Mouse (Mus musculus) natural killer cell, adult 2 months (primary cell): Measurements from ENCODE around the gene Ear6.
"Not testable (repeated sequence)": the region's sequence is repeated elsewhere in the genome, so short reads cannot be mapped to it uniquely, and the experiment has no call there.

Source experiments
- DNase-seq, 2 experiments: peaks; one replicate each; pipeline ENCODE4 v3.0.0; 2022; ENCODE audit warnings: low spot score in 2 of 2

Ear6 gene

DNA sequence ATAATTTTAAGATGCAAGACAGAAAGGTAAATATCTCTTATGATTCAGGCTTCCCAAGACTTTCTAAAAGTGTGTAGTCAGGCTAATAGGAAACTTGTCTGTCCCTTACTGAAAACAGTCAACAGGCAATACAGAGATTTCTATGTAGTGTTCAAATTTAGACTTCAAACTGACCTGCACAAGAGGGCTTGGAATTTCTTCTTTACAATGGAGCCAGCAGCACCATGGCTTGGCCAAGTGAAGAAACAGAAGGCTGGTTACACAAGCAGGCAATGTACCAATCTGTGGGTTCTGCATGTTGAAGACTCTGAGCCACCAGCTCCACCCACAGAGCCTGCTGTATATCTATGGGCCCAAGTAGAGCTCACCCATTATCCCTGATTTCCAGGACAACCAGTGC, at the start of gene Ear6:
TSS of gene Ear6 (plus strand) at position 301 of the 400 bp plus-strand sequence.
- DNase-seq = no peak

DNA sequence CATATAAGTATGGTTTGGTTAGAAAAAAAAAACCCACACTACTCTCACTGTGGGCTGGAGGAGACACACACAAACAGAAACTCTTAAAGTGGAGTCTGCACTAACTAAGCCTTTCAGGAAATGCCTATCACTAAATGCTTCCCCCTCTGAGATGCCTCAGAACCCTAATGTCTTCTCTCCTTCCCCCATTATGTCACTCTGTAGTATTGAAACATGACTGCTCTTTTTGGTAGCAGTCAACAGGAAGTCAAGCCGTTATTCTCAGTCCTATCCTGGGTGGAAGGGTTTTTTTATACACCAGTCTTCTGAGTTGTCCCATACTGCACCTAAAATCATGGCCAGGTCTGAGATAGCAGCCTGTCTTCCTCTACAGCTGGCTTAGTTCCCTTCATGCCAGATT, 26.9 kb upstream of the Ear6 start:
- no peak for DNase-seq

DNA sequence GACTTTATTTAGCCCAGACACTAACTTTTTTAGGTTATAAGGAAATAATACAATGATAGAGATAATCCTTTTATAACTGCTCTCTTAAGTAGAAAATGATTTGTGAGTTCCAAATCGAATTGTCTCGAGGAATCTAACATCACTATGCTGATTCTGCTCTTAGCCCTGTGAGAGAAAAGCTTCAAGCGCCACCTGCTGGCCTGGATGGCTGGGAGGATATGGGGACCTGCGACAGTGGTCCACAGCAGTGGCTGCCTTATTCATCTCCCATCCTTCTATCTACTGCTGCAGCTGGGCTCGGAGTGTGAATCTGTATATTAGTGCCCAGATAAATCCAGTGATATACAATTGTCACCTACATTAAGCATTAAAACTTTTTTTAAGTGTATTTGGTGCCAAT, 25.7 kb upstream of the Ear6 start:
- not testable (repeated sequence) for DNase-seq

DNA sequence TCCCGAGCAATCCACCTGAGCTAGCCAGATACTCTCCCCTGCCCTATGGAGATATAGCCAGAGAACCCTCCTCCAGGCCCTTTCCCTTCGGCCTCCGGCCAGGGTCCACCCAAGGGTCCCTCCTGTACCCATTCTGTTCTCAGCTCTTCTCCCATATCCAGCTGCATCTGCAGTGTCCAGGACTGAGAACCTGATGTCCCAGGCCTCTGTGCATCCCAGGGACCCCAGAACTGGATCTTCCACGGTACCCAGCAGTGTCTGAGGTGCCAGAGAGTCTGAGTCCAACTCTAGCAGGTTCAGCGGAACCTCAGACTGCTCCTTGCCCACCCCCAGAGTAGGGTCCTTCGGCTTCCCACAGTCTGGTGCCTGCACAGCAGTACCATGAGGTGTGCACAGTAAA, 24.3 kb upstream of the Ear6 start:
- DNase-seq = no peak

DNA sequence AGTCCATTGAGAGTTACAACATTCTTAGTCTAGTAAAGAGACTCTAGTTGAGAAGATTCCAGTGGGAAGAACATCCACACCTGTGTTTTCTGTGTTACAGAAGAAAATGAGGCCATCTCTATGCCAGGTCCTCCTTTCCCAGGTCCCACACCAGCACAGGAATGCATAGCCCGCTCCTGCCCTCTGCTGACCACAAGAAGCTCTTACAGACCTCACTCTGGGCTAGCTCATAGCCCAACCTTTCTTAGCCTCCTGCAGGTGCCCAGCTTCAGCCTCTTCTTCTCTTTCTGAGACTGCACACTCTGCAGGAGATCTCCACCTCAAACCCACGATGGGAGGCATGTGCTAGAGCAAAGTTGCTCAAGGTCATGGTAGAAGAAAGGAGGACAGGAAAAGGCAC, 15.0 kb upstream of the Ear6 start:
- not testable (repeated sequence) for DNase-seq

DNA sequence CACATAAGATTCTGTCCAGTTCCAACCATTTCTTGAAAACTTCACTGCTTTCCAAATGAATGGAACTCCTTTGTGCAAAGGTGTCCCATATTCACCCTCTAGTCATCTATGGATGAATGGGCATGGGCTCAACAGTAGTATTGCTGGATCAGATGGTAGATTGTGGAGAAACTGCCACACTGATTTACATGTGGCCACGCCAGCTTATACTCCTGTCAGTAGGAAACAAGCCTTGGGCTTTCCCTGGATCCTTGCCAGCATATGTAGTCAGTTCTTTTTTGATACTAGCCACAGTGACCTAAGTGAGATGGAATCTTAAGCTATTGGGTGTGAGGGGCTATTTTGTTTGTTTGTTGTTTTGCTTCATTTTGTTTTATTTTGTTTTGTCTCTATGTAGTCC, 11.2 kb upstream of the Ear6 start:
- no peak for DNase-seq

DNA sequence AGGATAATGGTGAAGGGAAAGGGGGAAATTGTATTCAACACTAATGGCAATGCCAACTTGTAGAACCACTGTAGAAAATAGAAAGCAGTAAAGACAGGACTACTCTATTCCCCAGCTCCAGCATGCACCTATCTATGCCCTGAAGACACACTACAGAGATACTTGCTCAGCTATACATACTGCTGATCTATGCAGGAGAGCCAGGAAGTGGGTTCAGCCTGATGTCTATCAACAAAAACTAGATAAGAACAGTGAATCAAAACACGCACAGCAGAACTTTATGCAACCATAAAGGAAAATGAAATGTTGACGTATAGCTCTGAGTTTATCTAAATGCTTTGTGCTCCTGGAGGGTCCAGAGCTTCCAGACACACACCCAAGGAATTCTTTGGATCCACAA, 10.7 kb upstream of the Ear6 start:
- no peak for DNase-seq

DNA sequence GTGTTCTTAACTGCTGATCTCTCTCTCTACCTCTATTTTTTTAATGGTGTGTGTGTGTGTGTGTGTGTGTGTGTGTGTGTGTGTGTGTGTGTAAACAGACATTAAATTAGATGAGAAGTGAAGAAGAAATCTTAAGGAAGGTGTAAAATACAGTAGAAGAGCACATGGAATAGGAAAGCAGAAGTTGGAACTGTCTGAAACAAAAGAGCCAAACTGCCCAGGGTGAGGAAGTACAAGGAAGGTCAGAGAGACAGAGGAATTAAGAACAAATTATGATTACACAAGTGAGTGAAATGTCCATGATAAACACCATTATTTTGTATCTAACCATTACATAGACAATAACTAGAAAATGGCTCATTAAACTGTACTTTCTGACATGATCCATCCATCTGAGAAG, 9.6 kb upstream of the Ear6 start:
- DNase-seq = no peak

DNA sequence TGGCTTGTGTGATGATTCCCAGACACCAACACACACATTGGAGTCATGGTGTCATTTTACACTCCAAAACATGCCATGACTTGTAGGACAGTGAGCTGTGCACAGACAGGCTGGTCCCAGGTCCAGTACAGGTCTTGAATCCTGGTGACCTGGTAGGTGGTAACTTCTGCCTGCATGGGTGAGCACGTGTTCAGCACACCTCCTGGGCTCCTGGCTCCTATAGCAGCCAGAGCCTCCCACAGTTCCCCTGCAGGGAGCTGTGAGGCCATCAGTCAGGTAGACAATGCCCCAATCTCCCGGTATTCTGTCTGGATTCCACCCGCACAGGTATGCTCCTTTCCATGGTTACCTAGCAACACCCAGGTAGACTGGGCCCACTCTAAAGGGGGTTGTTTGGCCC, 6.9 kb upstream of the Ear6 start:
- DNase-seq = no peak

DNA sequence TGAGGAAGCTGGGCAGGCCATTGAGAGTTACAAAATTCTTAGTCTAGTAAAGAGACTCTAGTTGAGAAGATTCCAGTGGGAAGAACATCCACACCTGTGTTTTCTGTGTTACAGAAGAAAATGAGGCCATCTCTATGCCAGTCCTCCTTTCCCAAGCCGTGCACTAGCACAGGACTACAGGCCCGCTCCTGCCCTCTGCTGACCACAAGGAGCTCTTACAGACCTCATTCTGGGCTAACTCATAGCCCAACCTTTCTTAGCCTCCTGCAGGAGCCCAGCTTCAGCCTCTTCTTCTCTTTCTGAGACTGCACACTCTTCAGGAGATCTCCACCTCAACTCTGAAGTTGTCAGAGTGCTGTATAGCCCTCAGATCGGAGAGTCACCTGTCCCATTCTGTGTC, 2.5 kb upstream of the Ear6 start:
- DNase-seq = not testable (repeated sequence)

DNA sequence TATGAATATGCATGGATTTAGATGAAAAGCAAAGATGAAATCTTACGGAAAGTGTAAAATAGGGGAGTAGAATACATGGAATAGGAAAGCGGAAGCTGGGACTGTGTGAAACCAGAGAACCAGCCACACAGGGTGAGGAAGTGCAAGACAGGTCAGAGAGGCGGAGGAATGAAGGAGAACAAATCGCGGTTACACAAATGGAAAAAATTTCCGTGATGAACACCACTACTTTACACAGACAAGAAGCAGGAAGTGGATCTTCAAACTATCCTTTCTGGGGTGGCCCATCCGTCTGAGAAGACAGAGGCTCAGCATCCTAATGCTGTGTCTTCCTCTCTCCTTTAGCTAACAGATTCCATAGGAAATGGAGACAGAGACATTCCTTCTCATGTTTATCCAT, 1.8 kb downstream of the Ear6 start:
- not testable (repeated sequence) for DNase-seq

DNA sequence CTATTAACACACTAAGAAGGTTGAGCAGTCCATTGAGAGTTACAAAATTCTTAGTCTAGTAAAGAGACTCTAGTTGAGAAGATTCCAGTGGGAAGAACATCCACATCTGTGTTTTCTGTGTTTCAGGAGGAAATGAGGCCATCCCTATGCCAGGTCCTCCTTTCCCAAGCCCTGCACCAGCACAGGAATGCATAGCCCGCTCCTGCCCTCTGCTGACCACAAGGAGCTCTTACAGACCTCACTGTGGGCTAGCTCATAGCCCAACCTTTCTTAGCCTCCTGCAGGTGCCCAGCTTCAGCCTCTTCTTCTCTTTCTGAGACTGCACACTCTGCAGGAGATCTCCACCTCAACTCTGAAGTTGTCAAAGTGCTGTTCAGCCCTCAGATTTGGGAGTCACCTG, 10.1 kb downstream of the Ear6 start:
- DNase-seq = not testable (repeated sequence)

DNA sequence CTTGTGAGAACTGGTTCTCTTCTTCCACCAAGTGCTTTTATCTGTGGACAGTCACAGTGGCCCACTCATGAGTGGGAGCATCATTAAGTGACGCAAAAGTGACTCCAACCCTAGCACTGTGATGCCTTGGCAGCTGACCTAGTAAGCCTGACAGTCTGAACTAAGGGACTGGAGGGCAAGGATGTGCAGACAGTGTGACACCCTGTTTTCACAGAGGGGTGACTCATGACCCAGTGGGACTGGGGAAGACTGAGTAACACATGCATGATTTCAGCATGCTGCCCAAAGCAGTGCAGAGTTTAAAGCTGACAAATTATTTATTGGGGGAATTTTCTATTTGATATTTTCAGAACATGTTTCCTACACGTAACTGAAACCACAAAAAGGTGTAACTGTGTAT, 17.3 kb downstream of the Ear6 start:
- no peak for DNase-seq

DNA sequence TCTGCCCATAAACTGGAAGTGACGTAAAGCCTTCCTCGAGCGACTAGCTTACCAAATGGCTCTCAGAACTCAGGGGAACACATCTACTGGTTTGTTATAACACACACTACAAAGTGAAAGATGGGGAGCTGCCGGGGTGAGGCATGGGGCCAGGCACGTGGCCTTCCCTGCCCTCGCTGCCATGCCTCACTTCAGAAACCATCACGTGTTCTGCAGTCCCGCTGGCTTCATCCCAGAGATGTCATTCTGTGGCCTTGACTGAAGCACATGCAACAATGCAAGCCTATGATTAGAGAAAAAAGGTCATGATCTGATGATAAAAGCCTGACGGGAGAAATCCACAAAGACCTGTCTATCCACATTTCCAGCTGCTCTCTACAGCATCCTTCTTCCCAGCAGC, 18.2 kb downstream of the Ear6 start:
- no peak for DNase-seq

DNA sequence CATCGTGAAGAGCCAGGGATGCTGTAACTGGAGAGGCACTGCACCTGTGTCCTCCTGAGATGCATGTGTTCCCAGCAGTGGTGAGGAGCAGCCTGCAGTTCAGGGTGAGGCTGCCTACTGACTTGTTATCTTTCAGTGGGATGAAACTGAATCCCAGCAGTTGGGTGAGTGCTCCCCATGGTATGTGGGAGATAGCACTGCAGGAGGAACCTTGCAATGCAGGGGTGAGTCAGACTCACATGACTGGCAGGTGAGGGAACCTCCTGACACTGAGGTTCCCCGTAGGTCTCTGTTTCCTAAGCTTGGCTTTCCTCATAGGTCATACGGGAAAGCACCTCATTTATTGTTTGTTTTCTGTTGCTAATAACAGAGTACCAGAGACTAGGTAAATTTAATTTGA, 24.0 kb downstream of the Ear6 start:
- no peak for DNase-seq

DNA sequence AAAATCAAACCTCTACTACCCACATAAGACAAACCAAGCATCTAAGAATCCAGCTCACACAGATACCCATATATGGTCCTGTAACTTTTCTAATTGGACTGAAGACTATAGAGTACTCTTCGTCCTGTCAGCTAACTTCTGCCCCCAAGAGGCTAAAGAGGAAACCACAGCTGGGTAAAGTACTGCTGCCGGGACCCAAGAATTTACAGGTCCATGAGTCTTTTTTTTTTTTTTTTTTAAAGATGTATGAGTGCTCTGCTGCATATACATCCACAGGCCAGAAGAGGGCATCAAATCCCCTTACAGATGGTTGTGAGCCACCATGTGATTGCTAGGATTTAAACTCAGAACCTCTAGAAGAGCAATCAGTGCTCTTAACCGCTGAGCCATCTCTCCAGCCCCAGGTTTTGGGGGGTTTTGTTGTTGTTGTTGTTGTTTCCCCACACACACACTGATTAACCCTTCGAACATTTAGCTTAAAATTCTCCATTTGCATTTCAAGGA, 30.1 kb downstream of the Ear6 start:
- peak; percentile 84 to 90 for DNase-seq

DNA sequence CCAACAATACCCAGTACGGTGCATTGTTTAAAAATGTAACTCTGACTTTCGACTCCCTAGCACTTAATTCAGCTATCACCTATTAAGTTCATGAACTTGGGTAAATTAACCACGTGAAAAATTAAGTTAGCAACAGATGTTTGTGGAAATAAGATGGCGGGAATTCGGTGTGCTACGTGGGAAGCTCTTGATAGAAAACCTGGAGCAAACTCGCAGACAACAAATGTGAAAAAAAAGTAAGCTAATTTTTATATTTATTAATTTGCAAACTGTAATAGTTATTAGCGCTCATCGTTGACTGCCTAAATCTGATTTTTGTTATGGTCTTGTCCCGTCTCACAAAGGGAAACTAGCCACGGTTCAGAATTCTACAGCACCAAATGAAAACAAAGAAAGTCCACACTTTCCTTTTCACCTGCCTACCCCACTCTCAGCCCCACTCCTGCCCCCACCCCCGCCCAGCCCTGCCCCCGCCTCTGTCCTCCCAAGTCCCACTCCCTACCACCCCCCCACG, 30.6 kb downstream of the Ear6 start:
- DNase-seq = no peak

DNA sequence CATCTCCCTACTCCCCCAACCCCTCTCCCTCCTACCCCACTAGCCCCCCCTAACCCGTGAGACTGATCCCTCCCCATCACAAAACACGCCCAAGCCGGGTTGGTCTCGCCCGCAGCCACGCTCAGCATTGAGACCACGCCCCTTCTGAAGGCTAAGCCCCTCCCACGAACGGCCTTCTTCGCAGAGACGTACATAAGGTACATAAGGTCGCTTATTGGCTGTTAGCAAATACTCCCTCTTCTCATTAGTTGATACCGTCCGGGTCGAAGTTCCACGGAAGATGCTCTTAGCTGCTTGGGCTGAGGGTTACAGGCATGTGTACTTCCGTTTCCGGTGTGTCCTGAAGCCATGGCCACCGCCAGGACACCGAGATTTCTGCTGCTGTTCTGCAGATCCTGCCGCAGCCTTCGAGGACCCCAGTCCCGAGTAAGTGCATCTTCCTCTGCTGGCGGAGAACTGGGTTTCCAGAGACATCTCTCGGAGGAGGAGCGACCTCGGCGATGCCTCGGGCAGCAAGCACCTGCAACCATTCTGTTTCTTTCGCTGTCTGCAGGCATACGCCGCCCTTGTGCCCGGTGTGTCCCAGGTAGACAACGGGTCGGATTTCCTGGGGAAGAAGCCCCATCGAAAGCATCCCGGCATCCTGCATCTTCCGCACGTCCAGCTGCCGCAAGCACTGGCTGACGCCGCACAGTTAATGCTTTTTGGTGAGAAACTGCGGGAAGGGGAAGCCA, 31.3 kb downstream of the Ear6 start, which contains the start of gene Mettl17:
TSS of gene Mettl17 (plus strand) at position 245 of the 734 bp plus-strand sequence.
- DNase-seq = peak; percentile 95 to 96

DNA sequence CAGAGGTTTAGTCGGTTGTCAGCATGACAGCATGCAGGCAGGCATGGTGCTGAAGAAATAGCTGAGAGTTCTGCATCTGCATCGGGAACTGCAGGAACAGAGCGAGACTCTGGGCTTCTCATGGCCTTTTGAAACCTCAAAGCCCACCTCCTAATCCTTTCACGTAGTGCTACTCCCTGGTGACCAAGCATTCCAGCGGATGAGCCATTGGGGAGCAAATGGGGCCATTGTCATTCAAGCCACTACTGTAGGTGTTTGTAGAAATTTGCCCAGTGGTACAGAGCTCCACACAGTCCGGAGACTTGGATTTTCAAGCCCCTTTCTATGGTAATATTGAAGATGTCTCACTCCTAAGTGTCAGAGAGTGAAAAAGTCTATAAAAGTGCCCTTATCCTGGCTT, 32.6 kb downstream of the Ear6 start:
- DNase-seq = no peak

DNA sequence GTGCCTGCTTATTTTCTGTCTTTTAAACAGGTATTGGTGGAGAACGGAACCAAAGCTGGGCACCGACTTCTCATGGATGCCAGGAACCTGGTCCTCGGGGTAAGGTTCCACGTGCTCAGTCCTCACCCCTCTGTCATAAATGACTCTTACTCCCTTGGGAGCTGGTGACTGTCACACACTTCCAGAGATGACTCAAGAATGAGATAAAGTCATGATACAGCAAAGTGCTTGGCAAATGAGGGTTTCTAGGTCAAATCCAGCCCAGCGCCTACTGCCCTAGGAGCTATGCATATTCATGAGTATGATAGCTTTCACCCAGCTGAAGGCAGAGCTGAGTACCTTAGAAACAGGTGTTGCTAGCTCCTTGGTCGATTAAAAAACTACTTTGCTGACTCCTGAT, 36.3 kb downstream of the Ear6 start:
- no peak for DNase-seq

DNA sequence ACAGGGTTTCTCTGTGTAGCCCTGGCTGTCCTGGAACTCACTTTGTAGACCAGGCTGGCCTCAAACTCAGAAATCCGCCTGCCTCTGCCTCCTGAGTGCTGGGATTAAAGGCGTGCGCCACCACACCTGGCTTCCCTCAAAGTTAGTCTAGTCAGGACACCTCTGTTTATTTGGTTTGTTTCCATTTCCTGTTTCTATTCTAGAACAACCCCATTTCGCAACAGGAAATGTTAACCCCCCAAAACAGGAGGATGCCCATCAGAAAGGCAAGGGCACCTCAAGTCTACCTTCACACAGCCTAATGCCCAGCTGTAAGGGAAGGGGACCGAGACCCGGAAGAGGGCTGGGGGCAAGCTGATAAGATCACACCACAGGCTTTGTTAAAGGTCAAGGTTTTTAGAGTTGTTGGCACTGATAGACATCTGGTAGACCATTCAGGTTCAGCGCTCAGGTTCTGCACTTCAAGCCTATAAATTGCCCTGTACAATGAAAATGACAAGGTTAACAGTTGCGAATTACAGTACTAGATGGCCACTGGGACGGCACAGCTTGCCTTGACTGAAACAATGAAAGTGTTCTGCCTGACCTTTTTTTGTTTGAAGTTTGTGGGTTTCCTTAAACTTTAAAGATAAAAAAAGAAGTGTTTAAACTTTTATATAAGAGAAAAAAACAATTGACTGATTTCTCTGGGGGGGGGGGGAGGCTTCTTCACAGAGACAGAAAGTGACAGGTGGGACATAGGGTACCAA, 38.9 kb downstream of the Ear6 start, which contains the start of gene Slc39a2:
TSS of gene Slc39a2 (plus strand) at position 699 of the 749 bp plus-strand sequence.
- peak in 1 of 2 experiments; percentile 4 for DNase-seq

DNA sequence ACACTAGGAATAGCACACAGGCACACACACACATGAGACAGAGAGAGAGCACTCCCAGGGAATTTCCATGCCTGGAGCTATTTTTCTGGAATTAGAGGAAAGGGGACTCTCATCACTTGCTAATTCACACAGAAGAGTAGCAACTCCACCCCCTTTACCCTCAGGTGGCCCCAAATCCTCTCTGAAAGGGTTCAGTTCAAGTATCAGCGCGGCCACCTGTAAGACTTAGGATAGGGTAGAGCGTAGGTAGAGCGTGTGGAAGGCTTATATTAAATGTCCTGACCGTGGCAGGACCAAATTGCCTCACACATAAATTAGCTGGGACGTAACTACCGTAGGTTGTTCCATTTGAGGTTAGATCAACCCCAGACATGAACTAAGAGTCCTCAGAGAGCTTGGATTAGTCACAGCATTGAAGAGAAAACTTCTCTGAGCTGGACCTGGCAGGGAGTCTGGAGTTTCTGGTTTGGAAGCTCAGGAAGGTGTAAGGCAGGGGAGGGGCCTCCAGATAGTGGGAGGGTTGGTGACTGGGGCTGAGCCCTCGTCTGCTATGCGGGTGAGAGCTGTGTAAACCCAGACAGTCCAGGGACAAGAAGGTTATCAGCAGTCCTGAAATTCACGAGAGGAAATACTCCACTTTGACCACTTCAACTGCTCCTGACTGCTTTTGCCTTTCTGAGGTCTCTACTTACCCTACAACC, 39.7 kb downstream of the Ear6 start:
- no peak for DNase-seq
